Comparison of ENCODE assay signal across 16 mouse cellular contexts in the genomic region with DNA sequence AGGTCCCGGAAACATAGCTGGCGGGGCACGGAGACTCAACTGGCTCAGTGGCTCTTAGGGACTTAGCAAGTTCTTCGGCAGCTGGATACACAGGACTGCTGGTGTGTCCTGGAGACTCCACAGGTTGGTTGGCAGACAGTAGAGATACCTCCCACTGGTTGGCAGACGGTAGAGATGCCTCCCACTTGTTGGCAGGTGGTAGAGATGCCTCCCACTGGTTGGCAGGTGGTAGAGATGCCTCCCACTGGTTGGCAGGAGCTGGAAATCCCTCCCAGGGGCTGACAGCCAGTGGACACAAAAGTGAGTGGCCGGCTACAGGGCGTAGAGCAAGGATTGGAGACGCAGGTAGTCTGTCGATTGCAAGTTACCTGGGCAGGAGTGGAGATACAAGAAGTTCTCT. TPM values are rescaled to one million over a fixed set of nuclear protein-coding genes. Genes with fewer than 3 reads are reported as not detected.
A peak's percentile ranks its signal among the peaks of the same experiment; 100 is the strongest.
DNase-seq lines count a peak whose midpoint lies in the region; ATAC-seq lines count a peak whose summit lies in the region.
"Had no signal": no experiment of that assay in that cellular context is flagged by ENCODE, and none has a peak within 500 bp of the region (broad histone marks: within the 10 kb centered on the region; RNA-seq: fewer than 3 reads in every experiment).

No protein-coding gene starts in this region.

- no peaks in the 10 kb centered on the region for H3K4me1 ChIP-seq in forebrain, embryonic 14.5 days (ENCODE audit: control insufficient read depth, insufficient read depth, low read length)
- H3K4me1 ChIP-seq in forebrain, embryonic 15.5 days = peaks cover 13% of the 10 kb centered on the region
- H3K4me1 ChIP-seq: forebrain, embryonic 13.5 days had no signal

- WGBS in forebrain, embryonic 14.5 days = 90% methylated on average over 9 of the region's 9 CpGs
- WGBS in forebrain, embryonic 15.5 days = 83% methylated on average over 9 of the region's 9 CpGs

- H3K27me3 ChIP-seq in forebrain, embryonic 14.5 days (replicated peaks; ENCODE audit: control insufficient read depth, insufficient read depth, low read length) = no peaks in the 10 kb centered on the region
- H3K27me3 ChIP-seq in forebrain, embryonic 15.5 days = no peaks in the 10 kb centered on the region
- H3K27me3 ChIP-seq: forebrain, embryonic 13.5 days had no signal

- H3K9me3 ChIP-seq in forebrain, embryonic 14.5 days (replicated peaks; ENCODE audit: control insufficient read depth, low read length) = no peaks in the 10 kb centered on the region
- H3K9me3 ChIP-seq in forebrain, embryonic 15.5 days = no peaks in the 10 kb centered on the region
- H3K9me3 ChIP-seq: forebrain, embryonic 13.5 days had no signal

- DNase-seq in forebrain, embryonic 14.5 days (ENCODE audit: low spot score) = peak; percentile 36
- peak; percentile 89 for DNase-seq in brain, adult 2 months (ENCODE audit: low read depth, low spot score)
- DNase-seq in left cerebral cortex, adult 18-20 months (ENCODE audit: low spot score in 2 of 2) = peak; percentile 51 to 52
- no peak for DNase-seq in thymus, postnatal 14 days
- DNase-seq in thymus, adult 18-20 months = no peak
- DNase-seq in urinary bladder, postnatal 14 days (ENCODE audit: low spot score) = no peak
- DNase-seq: kidney, adult 9 months; lung, postnatal 4 days had no signal

- no peak for ATAC-seq in forebrain, embryonic 14.5 days
- ATAC-seq in forebrain, embryonic 15.5 days (replicated peaks) = no peak
- peak; percentile 82 for ATAC-seq in frontal cortex, adult (ENCODE audit: low TSS enrichment)
- ATAC-seq: forebrain, embryonic 13.5 days had no signal

- no peaks in the 10 kb centered on the region for H3K36me3 ChIP-seq in forebrain, embryonic 14.5 days (ENCODE audit: control insufficient read depth, insufficient read depth, low read length)
- no peaks in the 10 kb centered on the region for H3K36me3 ChIP-seq in forebrain, embryonic 15.5 days

- no peak overlapping the region for H3K27ac ChIP-seq in forebrain, embryonic 14.5 days (ENCODE audit: low read depth, low read length)
- H3K27ac ChIP-seq in forebrain, embryonic 15.5 days (replicated peaks) = no peak overlapping the region
- H3K27ac ChIP-seq: forebrain, embryonic 13.5 days had no signal

- no peak overlapping the region for H3K9ac ChIP-seq in forebrain, embryonic 14.5 days (ENCODE audit: low read length)
- H3K9ac ChIP-seq in forebrain, embryonic 15.5 days (replicated peaks) = no peak overlapping the region
- H3K9ac ChIP-seq: forebrain, embryonic 13.5 days had no signal

- H3K4me3 ChIP-seq in forebrain, embryonic 14.5 days (ENCODE audit: low read depth, low read length) = no peak overlapping the region
- H3K4me3 ChIP-seq in forebrain, embryonic 15.5 days = no peak overlapping the region
- H3K4me3 ChIP-seq: forebrain, embryonic 13.5 days; myocyte had no signal

- H3K4me2 ChIP-seq in forebrain, embryonic 14.5 days (ENCODE audit: low read length) = no peak overlapping the region
- no peak overlapping the region for H3K4me2 ChIP-seq in forebrain, embryonic 15.5 days (replicated peaks)
- H3K4me2 ChIP-seq: forebrain, embryonic 13.5 days had no signal

RNA-seq across cellular contexts. Expression of a gene that starts 0.5 kb away (rescaled TPM):
- not detected in 2 replicates for polyA plus RNA-seq in forebrain, embryonic 14.5 days (2014; fragmentation: Nextera tagmentation; extraction: Ambion mirVana)
- polyA plus RNA-seq in forebrain, embryonic 15.5 days (2015; fragmentation: Nextera tagmentation; extraction: Ambion mirVana) = not detected in 2 replicates
- total RNA-seq in left cerebral cortex, adult 18-20 months (2021) = not detected
- total RNA-seq: common myeloid progenitor, adult 5-6 weeks; ES-E14; heart, postnatal 25 days; liver, adult 2 months had no signal
- polyA plus RNA-seq: forebrain, embryonic 13.5 days; liver, adult 2 months; myocyte had no signal

Comparison
In these comparisons a context has a peak if more than half of its experiments do, and no peak if none do; other contexts are left out.
1. DNase-seq: peak in forebrain, embryonic 14.5 days (single experiment), brain, adult 2 months (single experiment) and left cerebral cortex, adult 18-20 months (2 of 2); none in thymus, postnatal 14 days (single experiment), thymus, adult 18-20 months (0 of 2) and urinary bladder, postnatal 14 days (single experiment).